ENCODE assay signal across 8 mouse cellular contexts in genomic region chr2:167348376-167349282, GRCm38 (mm10). TPM values are rescaled to one million over a fixed set of nuclear protein-coding genes. Genes with fewer than 3 reads are reported as not detected.
DNase-seq lines count a peak whose midpoint lies in the region; ATAC-seq lines count a peak whose summit lies in the region.

B4galt5 (minus strand) TSS chr2:167349183.

- H3K36me3 ChIP-seq in forebrain, embryonic 10.5 days (replicated peaks) = peaks cover 7% of the 10 kb centered on the region
- H3K36me3 ChIP-seq in hindbrain, embryonic 11.5 days (ENCODE audit: control insufficient read depth, insufficient read depth, low read length) = no peaks in the 10 kb centered on the region

- 1% methylated on average over 97 of the region's 111 CpGs for WGBS in forebrain, embryonic 10.5 days
- under 1% methylated on average over 54 of the region's 111 CpGs for WGBS in hindbrain, embryonic 11.5 days

- peak; percentile 20 to 59 for DNase-seq in left cerebral cortex, adult 18-20 months (ENCODE audit: low spot score in 2 of 2)
- no peak for DNase-seq in left cerebral cortex, adult 9 months (ENCODE audit: low spot score in 2 of 2)
- peak in 1 of 2 experiments; percentile 54 for DNase-seq in adrenal gland, postnatal 36 days
- DNase-seq in forebrain, embryonic 10.5 days (ENCODE audit: extremely low spot score, low spot score) = peak; percentile 61
- peak; percentile 66 for DNase-seq in hindbrain, embryonic 11.5 days (ENCODE audit: low spot score)
- peak; percentile 39 for DNase-seq in left cerebral cortex, postnatal 4 days
- peak; percentile 59 for DNase-seq in yolk sac, embryonic 10.5 days (ENCODE audit: low spot score)

- H3K4me3 ChIP-seq in forebrain, embryonic 10.5 days = peak within 1 kb of the TSS; percentile 88
- peak within 1 kb of the TSS; percentile 58 for H3K4me3 ChIP-seq in hindbrain, embryonic 11.5 days (ENCODE audit: low read depth, low read length)

- H3K4me1 ChIP-seq in forebrain, embryonic 10.5 days = peaks cover 48% of the 10 kb centered on the region
- H3K4me1 ChIP-seq in hindbrain, embryonic 11.5 days (replicated peaks; ENCODE audit: control insufficient read depth, insufficient read depth, low read length) = no peaks in the 10 kb centered on the region

- intact Hi-C loops in left cerebral cortex, postnatal 4 days (cut with DNase I) = loop anchor here (10.0 kb wide), 1 partner anchor 54 kb away; no protein-coding TSS in a partner anchor

- peak within 1 kb of the TSS; percentile 93 for H3K27ac ChIP-seq in forebrain, embryonic 10.5 days
- peak within 1 kb of the TSS; percentile 88 for H3K27ac ChIP-seq in hindbrain, embryonic 11.5 days (ENCODE audit: low read depth, low read length)

- peak within 1 kb of the TSS; percentile 91 for H3K9ac ChIP-seq in hindbrain, embryonic 11.5 days (ENCODE audit: low read depth, low read length)

- peak; percentile 58 for ATAC-seq in hindbrain, embryonic 11.5 days (ENCODE audit: low FRiP score)
- ATAC-seq in monocyte, adult 5-6 weeks (replicated peaks; ENCODE audit: insufficient number of reproducible peaks, low FRiP score, low TSS enrichment, poor library complexity, severe bottlenecking) = no peak

- peaks cover 34% of the 10 kb centered on the region for H3K27me3 ChIP-seq in forebrain, embryonic 10.5 days (ENCODE audit: poor library complexity, severe bottlenecking)
- peaks cover 6% of the 10 kb centered on the region; the same call in 1 of the 2 replicates for H3K27me3 ChIP-seq in hindbrain, embryonic 11.5 days (ENCODE audit: control insufficient read depth, insufficient read depth, low read length)

- no peaks in the 10 kb centered on the region for H3K9me3 ChIP-seq in forebrain, embryonic 10.5 days
- no peaks in the 10 kb centered on the region for H3K9me3 ChIP-seq in hindbrain, embryonic 11.5 days (ENCODE audit: control insufficient read depth, low read length)

- H3K4me2 ChIP-seq in hindbrain, embryonic 11.5 days (replicated peaks; ENCODE audit: low read depth, low read length) = peak within 1 kb of the TSS; percentile 72

RNA-seq across cellular contexts. Expression of gene B4galt5, which starts in this region (rescaled TPM):
- 10 to 100 TPM; 54.3 to 54.8 TPM for total RNA-seq in left cerebral cortex, adult 18-20 months (2021)
- 100 to 1,000 TPM in 1 of 2 experiments, 10 to 100 TPM in 1; 93.7 to 153 TPM for total RNA-seq in adrenal gland, postnatal 36 days (2021)
- polyA plus RNA-seq in forebrain, embryonic 10.5 days (2016; fragmentation: Nextera tagmentation; extraction: Ambion mirVana) = 6.0 and 7.3 TPM in 2 replicates
- 15.3 and 19.2 TPM in 2 replicates for polyA plus RNA-seq in hindbrain, embryonic 11.5 days (2014; fragmentation: Nextera tagmentation; extraction: Ambion mirVana)
- total RNA-seq in left cerebral cortex, postnatal 4 days (2021) = 10 to 100 TPM; 77.2 to 80.4 TPM
- 107 to 198 TPM (median 140 TPM) in 3 replicates for total RNA-seq in monocyte, adult 5-6 weeks (2017)

Comparison
In these comparisons a context has a peak if more than half of its experiments do, and no peak if none do; other contexts are left out.
1. DNase-seq: peak in left cerebral cortex, adult 18-20 months (2 of 2), forebrain, embryonic 10.5 days (single experiment), hindbrain, embryonic 11.5 days (single experiment), left cerebral cortex, postnatal 4 days (single experiment) and yolk sac, embryonic 10.5 days (single experiment); none in left cerebral cortex, adult 9 months (0 of 2).